Mouse (Mus musculus): ENCODE results near the gene Dnmt3a.

DNA sequence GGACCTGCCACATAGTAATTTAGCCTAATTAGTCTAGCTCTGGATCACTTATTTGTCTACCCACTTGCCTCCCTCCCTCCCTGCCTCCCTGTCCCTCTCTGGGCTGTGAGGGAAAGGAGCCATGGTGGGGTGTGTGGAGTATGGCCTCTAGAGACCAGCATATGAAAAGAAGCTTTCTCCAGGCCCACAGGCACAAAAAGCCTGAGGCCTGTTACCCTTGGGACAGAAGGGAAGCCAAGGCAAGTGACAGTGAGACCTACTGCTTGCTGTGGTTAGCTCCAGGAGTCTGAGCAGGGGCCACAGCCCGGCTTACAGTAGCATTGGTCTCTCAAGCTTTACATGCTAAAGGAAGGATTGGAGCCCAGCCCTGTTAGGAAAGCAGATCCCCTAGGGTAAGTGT is 33.9 kb downstream of the Dnmt3a start:
- TF ChIP-seq POLR2A (IDR thresholded peaks at IDR 0.05; ENCODE audit: insufficient read depth, low read depth, low read length) (no peak), CTCF (IDR thresholded peaks at IDR 0.05) (no peak), EP300 (IDR thresholded peaks at IDR 0.05; ENCODE audit: insufficient read depth, low read depth, low read length) (no peak)
